Mouse (Mus musculus): Measurements from ENCODE around the gene Slc22a4. TPM values are rescaled to one million over a fixed set of nuclear protein-coding genes. Genes with fewer than 3 reads are reported as not detected.

Gene Slc22a4
- total RNA-seq, 2 experiments from 2014 or later: 1.9 to 2.2 TPM

DNA sequence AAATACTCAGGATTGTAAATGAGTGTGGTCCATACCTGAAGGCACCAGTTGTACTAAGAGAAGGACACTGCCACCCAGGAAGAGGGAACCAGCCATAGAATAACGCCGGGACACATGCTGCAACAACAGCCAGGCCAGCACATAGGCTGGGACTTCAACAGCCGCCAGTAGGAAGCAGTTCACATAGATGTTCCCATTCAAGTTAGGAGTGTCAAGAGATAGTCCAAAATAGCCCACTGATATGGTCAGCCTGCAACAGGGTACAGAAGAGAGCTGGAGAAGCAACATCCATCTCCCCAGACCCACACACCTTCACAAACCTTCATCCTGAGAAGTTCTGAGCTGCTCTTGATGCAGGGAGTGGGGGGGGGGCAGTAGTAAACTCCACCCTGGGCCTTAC, 73.2 kb downstream of the Slc22a4 start:
- intact Hi-C loops (cut with DNase I): loop anchor here (5.0 kb wide), 1 partner anchor 87 kb away; no protein-coding TSS in a partner anchor
- DNase-seq: no peak

DNA sequence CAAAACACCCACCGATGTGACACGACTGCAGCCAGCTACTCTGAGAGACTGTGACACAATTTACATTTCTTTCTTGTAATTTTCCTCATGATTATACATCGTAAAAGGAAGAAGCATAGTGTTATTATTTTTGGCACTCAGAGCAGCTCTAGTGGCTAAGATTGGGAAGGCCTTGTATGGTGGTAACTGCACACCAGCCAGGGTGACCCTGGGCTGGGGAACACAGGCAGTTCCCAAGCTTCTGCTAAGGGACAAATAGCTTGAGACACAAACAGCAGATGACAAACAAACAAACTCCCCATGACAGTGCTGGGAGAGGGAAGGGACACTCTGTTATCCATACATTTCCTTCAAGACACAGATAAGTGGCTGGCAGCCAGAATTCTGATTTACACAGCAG, 77.8 kb downstream of the Slc22a4 start:
- intact Hi-C loops (cut with DNase I): loop anchor here (5.0 kb wide), 1 partner anchor 83 kb away; no protein-coding TSS in a partner anchor
- DNase-seq: peak; percentile 11 to 22

Other genes with a start within 250 kb of the Slc22a4 start
- gene Gm12216, start 168.8 kb downstream of the Slc22a4 start, total RNA-seq (2021): 1 to 10 TPM; 1.9 to 2.0 TPM
- gene Slc22a5, start 136.4 kb downstream of the Slc22a4 start, total RNA-seq (2021): 10 to 100 TPM; 18.3 to 20.9 TPM
- 1 to 10 TPM; 2.1 to 2.2 TPM for gene Slc22a21, start 47.8 kb downstream of the Slc22a4 start, total RNA-seq (2021)
- 10 to 100 TPM; 23.4 to 28.2 TPM for gene Pdlim4, start 40.9 kb upstream of the Slc22a4 start, total RNA-seq (2021)
- gene P4ha2, start 72.0 kb upstream of the Slc22a4 start, total RNA-seq (2021): 10 to 100 TPM; 36.8 to 37.0 TPM
- gene Csf2, start 221.6 kb upstream of the Slc22a4 start, total RNA-seq (2021): not detected
- gene Il3, start 239.2 kb upstream of the Slc22a4 start, total RNA-seq (2021): not detected

Measured in heart, postnatal 10 days (tissue).